Mouse (Mus musculus) lung, postnatal 0 days (tissue): ENCODE measurements at regions not wholly inside any gene's neighbourhood (a gene's known extent, or its start where the extent isn't known, plus 50 kb on each side); places are given as distances from the start of the nearest gene placed in this dataset.

Experiments
- ATAC-seq: fragments of 200-750 bp; cut with Nextera tagmentation; 2 replicates; pipeline ENCODE4 v1.8.0; 2017; ENCODE audit warnings: moderate library complexity
- DNase-seq: peaks from one replicate; pipeline ENCODE4 v3.0.0-alpha.2; 2016; ENCODE audit warnings: low spot score
- H3K27ac ChIP-seq: fragments of 300-500 bp; sonication (generic); 2 replicates; pipeline ENCODE4 v1.5.1; 2014; ENCODE audit warnings: antibody characterized with exemption, mild to moderate bottlenecking, low read length, mixed read lengths
- H3K27me3 ChIP-seq: fragments of 300-500 bp; sonication (generic); replicated peaks from 2 replicates; pipeline ENCODE4 v1.6.1; 2014; ENCODE audit warnings: low read length, mixed read lengths; ENCODE audit not compliant: insufficient read depth
- H3K36me3 ChIP-seq: fragments of 300-500 bp; sonication (generic); 2 replicates; pipeline ENCODE4 v1.6.1; 2014; ENCODE audit warnings: low read length, mixed read lengths; ENCODE audit not compliant: insufficient read depth
- H3K4me1 ChIP-seq: fragments of 300-500 bp; sonication (generic); 2 replicates; pipeline ENCODE4 v1.6.1; 2014; ENCODE audit warnings: antibody characterized with exemption, low read depth, low read length, mixed read lengths; ENCODE audit not compliant: insufficient read depth
- H3K4me2 ChIP-seq: fragments of 300-500 bp; sonication (generic); replicated peaks from 2 replicates; pipeline ENCODE4 v1.6.1; 2014; ENCODE audit warnings: low read depth, mild to moderate bottlenecking, low read length, moderate library complexity, mixed read lengths
- H3K4me3 ChIP-seq: fragments of 300-500 bp; sonication (generic); 2 replicates; pipeline ENCODE4 v1.5.1; 2014; ENCODE audit warnings: low read depth, low read length
- H3K9ac ChIP-seq: fragments of 300-500 bp; sonication (generic); replicated peaks from 2 replicates; pipeline ENCODE4 v1.6.1; 2014; ENCODE audit warnings: low read depth, mild to moderate bottlenecking
- H3K9me3 ChIP-seq: fragments of 300-500 bp; sonication (generic); 2 replicates; pipeline ENCODE4 v1.6.1; 2016; ENCODE audit warnings: low read length, mixed read lengths
- CTCF ChIP-seq: IDR thresholded peaks from 2 replicates; pipeline ENCODE4 v1.5.1; 2016; ENCODE audit warnings: antibody characterized with exemption, mild to moderate bottlenecking
- EP300 ChIP-seq: IDR thresholded peaks from 2 replicates; pipeline ENCODE4 v1.6.1; 2016; ENCODE audit warnings: antibody characterized with exemption, mild to moderate bottlenecking, control low read depth
- WGBS: fragments of 180-500 bp; shearing (Covaris S2); extraction: QIAGEN DNeasy Blood & Tissue Kit; methylation state at CpG from one replicate; pipeline ENCODE4 v1.1.7; 2014; 5-methylcytosine and 5-hydroxymethylcytosine counted together

DNA sequence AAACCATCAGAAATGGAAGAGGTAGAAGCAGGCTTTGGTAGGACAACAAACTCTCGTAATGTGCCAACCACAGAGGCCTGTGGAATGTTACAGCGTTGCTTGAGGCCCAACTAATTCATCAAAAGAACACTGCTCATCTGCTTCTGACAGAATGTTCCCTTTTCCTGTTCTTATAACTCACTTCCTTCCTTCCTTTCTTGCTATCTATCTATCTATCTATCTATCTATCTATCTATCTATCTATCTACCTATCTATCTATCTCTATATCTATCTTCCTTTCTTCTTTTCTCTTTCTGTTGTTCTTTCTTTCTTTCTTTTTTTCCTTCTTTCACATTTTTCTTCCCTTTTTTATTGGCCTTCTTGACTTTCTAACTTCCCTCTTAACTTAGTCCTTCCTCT, 353.7 kb downstream of the H2al1j start:
- no peak for ATAC-seq
- TF ChIP-seq CTCF (no peak), EP300 (no peak)
- Histone ChIP-seq H3K9me3 (no peaks in the 10 kb centered on the region), H3K4me2 (no peak overlapping the region), H3K27ac (no peak overlapping the region), H3K27me3 (no peaks in the 10 kb centered on the region), H3K36me3 (no peaks in the 10 kb centered on the region), H3K9ac (no peak overlapping the region), H3K4me3 (no peak overlapping the region), H3K4me1 (no peaks in the 10 kb centered on the region)
- 68% methylated on average over 2 of the region's 2 CpGs for WGBS
- no peak for DNase-seq

GRCm38 (mm10) chrX:11689989-11690405, 362.4 kb downstream of the H2al1j start:
- 35% methylated on average over 18 of the region's 18 CpGs for WGBS
- H3K9me3 ChIP-seq: no peaks in the 10 kb centered on the region
- H3K27ac ChIP-seq: no peak overlapping the region
- peak; percentile 5 for DNase-seq
- no peaks in the 10 kb centered on the region for H3K4me1 ChIP-seq
- no peak overlapping the region for H3K4me3 ChIP-seq
- H3K36me3 ChIP-seq: no peaks in the 10 kb centered on the region
- H3K9ac ChIP-seq: no peak overlapping the region
- 0 out of 2 replicates have a peak, but pooled peaks have one; percentile 17 for ATAC-seq
- TF ChIP-seq CTCF (no peak), EP300 (no peak)
- H3K4me2 ChIP-seq: peak overlapping the region; percentile 41
- no peaks in the 10 kb centered on the region for H3K27me3 ChIP-seq

GRCm38 (mm10) chrX:11690446-11690845, 362.8 kb downstream of the H2al1j start:
- Histone ChIP-seq H3K4me1 (no peaks in the 10 kb centered on the region), H3K27ac (no peak overlapping the region), H3K9ac (no peak overlapping the region), H3K4me3 (no peak overlapping the region), H3K27me3 (no peaks in the 10 kb centered on the region), H3K36me3 (no peaks in the 10 kb centered on the region), H3K9me3 (no peaks in the 10 kb centered on the region), H3K4me2 (peak overlapping the region; percentile 41; the same call in 1 of the 2 replicates)
- no peak for ATAC-seq
- no peak for DNase-seq
- 39% methylated on average over 5 of the region's 5 CpGs for WGBS
- TF ChIP-seq EP300: no peak
- no peak for TF ChIP-seq CTCF

- 59% methylated on average over 4 of the region's 4 CpGs for WGBS
- Histone ChIP-seq H3K27me3 (no peaks in the 10 kb centered on the region), H3K4me2 (no peak overlapping the region), H3K4me1 (no peaks in the 10 kb centered on the region), H3K27ac (no peak overlapping the region), H3K9me3 (no peaks in the 10 kb centered on the region), H3K36me3 (no peaks in the 10 kb centered on the region), H3K4me3 (no peak overlapping the region), H3K9ac (no peak overlapping the region)
- TF ChIP-seq CTCF (no peak), EP300 (no peak)
- no peak for ATAC-seq
- DNase-seq: no peak
These were observed 363.4 kb downstream of the H2al1j start for GRCm38 (mm10) chrX:11691019-11691418.

- ATAC-seq: no peak
- no peaks in the 10 kb centered on the region for H3K4me1 ChIP-seq
- TF ChIP-seq EP300 (no peak), CTCF (no peak)
These were observed 368.9 kb downstream of the H2al1j start for GRCm38 (mm10) chrX:11696565-11696964.

DNA sequence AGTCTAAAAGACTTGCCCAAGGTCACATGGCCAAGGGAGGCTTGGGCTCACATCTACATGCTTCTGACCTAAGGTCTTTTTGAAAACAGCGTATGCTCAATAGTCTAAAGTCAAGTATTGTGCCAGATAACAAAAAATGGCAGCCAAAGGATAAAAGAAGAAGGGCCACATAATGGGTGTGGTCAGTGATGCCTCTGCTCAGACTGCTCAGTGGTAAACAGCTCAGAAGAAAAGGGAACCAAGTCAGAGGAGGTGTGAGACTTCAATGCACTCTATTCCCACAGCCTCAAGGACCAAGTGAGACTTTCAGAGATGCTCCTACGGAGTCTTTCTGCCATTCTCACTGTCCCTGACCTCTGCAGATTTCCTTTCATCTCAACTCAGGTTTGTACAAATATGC, 373.5 kb downstream of the H2al1j start:
- TF ChIP-seq EP300: no peak
- no peak for TF ChIP-seq CTCF
- H3K4me1 ChIP-seq: no peaks in the 10 kb centered on the region

More at GRCm38 (mm10) chrX:11696565-11696964, 368.9 kb downstream of the H2al1j start:
- 67% methylated on average over 4 of the region's 4 CpGs for WGBS
- no peak overlapping the region for H3K4me2 ChIP-seq
- no peak overlapping the region for H3K9ac ChIP-seq
- no peaks in the 10 kb centered on the region for H3K9me3 ChIP-seq
- H3K27ac ChIP-seq: no peak overlapping the region
- no peaks in the 10 kb centered on the region for H3K36me3 ChIP-seq
- H3K27me3 ChIP-seq: no peaks in the 10 kb centered on the region
- DNase-seq: no peak
- no peak overlapping the region for H3K4me3 ChIP-seq

More for the DNA sequence above, 373.5 kb downstream of the H2al1j start:
- H3K27ac ChIP-seq: no peak overlapping the region
- no peak overlapping the region for H3K9ac ChIP-seq
- H3K9me3 ChIP-seq: no peaks in the 10 kb centered on the region
- no peak overlapping the region for H3K4me2 ChIP-seq
- H3K36me3 ChIP-seq: no peaks in the 10 kb centered on the region
- ATAC-seq (no peak), DNase-seq (no peak)
- H3K27me3 ChIP-seq: no peaks in the 10 kb centered on the region
- WGBS: 83% methylated on average over 2 of the region's 2 CpGs
- H3K4me3 ChIP-seq: no peak overlapping the region
